Mouse (Mus musculus): ENCODE data around the gene Plcl1.

Plcl1 gene

GRCm38 (mm10) chr1:55606405-55606804, 200.7 kb downstream of the Plcl1 start:
- peak; percentile 20 for DNase-seq (ENCODE audit: low read depth, low spot score)

- DNase-seq (ENCODE audit: low read depth, low spot score), result no peak
These were observed 207.1 kb downstream of the Plcl1 start for GRCm38 (mm10) chr1:55612759-55613328.

GRCm38 (mm10) chr1:55617857-55618256, 212.1 kb downstream of the Plcl1 start:
- DNase-seq (ENCODE audit: low read depth, low spot score), result no peak

GRCm38 (mm10) chr1:55618617-55619286, 213.0 kb downstream of the Plcl1 start:
- DNase-seq (ENCODE audit: low read depth, low spot score), result peak; percentile 68

DNA sequence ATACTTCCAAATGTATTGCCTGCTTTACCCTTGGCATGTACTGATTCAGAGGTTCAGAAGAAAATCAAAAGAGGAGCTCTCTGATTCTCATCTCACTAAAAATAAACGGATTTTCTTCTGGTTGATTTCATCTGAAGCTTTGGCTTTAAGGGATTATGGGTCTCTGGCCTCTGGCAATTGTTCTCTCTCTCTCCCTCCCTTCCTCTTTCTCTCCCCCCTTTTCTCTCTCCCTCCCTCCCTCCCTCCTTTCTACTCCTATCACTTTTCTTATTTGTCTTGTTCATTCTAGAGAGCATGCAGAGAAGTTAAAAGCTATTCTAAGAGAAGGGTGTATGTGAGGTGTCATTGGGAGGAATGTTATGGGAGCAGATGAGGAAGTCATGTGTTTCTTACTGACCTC, 225.8 kb downstream of the Plcl1 start:
- DNase-seq (ENCODE audit: low read depth, low spot score), result no peak

GRCm38 (mm10) chr1:55632024-55632423, 226.3 kb downstream of the Plcl1 start:
- DNase-seq (ENCODE audit: low read depth, low spot score), result no peak

DNA sequence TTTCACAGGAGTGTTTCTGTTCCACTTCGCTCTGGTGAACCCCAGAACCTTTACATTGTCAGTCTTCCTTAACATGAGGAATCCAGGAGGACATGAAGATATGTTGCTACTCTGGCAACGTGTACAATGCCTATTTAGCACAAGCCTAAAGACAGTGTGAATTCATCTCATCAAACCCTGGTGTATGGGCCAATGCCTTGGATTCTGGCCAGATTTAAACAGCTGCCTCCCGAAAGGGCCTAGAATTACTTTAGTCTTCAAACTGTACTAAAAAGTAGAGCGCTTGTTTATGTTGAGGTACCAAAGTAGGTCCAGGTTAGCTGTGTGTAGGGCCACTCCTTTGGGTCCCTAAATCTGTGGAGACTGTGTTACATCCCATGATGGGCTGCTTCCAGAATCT, 227.6 kb downstream of the Plcl1 start:
- DNase-seq (ENCODE audit: low read depth, low spot score), result peak; percentile 35

DNA sequence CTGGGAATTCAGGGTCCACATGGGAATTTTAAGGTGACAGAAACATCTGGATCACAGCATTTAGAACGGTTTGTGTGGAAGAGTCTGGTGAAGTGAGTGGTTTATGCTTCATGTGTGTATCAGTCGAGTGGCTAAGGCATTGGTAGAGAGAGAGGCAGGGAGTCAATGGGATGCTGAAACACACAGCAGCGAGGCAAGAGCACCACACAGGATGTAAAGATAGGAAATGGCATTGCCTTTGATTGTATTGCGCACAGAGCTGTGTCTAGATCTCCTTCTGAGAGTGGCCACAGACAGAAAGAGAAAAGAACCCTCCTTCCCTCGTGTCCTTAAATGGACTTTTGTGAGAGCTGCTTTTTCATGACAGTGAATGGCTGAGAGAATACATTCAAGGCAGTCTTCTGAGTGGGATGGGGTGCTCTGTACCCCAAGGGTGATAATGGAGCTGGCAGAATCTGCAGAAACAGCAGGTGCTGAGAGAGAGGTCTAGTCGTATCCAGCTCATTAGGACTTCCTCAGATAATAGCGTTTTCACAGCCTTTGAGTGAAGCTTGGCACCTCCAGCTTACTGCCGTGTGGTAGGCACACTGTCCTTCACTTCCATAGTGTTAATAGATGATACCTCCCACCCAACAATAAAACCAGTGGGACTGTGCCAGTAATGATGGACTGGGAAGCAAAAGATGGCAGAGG, 253.9 kb downstream of the Plcl1 start:
- peak; percentile 18 for DNase-seq (ENCODE audit: low read depth, low spot score)

GRCm38 (mm10) chr1:55661381-55661780, 255.7 kb downstream of the Plcl1 start:
- DNase-seq (ENCODE audit: low read depth, low spot score), result no peak

DNA sequence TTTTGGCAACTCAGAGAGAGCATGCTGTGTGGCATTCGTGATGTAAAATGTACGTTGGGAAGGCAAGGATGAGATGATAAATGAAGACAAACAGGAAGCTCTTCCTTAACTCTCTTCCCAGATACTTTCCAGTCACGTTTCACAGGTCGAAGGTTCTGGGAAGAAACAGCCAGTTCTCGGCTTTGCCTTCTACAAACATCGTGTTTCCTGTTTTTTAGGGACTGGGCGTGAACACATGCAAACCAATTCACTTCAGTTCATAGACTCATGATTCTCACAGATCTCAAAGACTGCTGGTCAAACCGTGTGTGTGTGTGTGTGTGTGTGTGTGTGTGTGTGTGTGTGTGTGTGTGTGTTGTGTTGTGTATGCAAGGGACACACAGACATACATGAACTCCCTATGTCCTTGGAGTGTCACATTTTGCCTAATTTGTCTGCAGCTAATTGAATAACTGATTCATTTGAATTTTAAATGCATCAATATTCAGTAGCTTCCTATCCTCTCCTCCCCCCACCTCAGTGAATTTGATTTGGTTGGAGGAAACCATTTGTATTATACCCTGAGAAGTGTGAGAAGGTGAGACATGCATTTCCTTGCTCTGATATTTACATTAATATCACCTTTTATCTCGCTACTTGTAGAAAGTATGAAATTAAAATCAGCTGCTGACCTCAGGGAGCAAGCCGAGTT, 259.6 kb downstream of the Plcl1 start:
- no peak for DNase-seq (ENCODE audit: low read depth, low spot score)

DNA sequence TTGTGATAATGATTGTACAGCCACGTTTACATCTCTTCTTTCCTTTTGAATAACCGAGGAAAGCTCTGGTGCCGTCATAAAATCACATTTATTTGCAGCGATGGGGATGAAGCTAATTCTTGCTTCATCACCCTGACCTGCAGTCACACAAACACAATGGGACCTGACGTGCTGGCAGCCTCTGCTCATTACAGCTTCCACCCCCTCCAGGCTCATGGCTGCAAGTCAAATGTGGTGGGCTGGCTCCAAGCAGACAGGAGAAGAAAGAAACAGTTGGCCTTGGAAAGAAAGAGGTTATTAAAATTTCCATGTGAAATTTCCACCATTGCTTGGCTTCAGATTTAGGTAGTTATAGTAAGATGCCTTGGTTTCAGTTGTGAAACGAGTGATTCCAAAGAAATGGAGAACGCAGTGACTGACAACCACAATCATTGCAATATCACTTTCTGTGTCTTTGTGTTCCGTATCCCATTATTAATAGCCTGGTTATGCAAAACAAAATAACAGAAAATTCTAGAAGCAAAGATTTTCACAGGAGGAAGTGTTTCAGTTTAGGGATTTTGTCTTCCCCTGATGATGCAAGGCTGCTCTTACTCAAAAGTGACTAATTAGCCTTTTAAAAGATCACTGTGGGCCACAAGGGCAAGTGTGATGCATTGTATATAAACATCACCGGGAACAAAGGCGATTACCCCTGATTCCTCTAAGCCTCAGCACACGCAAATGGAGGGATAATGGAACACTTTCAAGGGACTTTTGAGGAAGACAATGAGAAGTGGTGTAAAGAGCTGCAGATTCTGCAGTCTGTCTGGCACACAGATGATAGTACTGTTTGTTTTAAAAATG, 260.3 kb downstream of the Plcl1 start:
- peak; percentile 76 for DNase-seq (ENCODE audit: low read depth, low spot score)

DNA sequence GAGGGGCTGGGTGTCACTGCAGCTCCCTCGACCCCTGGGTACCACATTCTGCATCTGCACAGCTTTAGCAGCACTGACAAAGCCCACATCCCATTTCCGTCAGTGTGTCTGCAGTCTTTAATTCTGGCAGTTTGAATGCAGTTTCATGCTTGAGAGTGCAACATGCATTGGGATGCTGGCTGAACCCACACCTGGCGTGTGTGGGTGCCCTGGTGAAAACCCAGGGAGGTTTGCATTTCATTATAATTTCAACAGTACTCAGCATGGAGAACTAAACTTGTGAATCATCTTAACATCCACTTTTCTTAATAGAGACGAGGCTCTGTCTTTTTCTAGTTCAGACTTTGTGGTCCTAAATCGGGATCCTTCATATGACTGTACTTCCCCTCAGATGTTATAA, 261.1 kb downstream of the Plcl1 start:
- DNase-seq (ENCODE audit: low read depth, low spot score), result peak; percentile 54

- DNase-seq (ENCODE audit: low read depth, low spot score), result peak; percentile 20
These were observed 263.0 kb downstream of the Plcl1 start for GRCm38 (mm10) chr1:55668622-55669237.

DNA sequence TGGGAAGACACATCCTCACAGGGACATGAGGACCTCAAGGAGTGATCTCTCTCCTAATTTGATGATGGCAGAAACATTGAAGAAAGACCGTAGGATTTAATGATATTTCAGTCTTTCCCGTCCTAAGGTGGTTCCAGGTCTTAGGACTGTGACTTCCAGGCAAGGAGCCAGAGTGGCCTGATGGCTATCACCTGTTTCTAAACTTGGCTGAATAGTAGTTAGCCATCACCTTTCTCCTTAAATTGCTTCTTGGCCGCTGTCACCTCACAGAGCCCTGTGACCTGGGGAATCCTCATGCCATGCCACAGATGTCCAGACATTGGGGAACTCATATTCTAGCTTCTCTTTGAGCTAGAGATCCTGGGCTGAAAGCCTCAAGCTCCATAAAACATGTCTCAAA, 277.0 kb downstream of the Plcl1 start:
- no peak for DNase-seq (ENCODE audit: low read depth, low spot score)

DNA sequence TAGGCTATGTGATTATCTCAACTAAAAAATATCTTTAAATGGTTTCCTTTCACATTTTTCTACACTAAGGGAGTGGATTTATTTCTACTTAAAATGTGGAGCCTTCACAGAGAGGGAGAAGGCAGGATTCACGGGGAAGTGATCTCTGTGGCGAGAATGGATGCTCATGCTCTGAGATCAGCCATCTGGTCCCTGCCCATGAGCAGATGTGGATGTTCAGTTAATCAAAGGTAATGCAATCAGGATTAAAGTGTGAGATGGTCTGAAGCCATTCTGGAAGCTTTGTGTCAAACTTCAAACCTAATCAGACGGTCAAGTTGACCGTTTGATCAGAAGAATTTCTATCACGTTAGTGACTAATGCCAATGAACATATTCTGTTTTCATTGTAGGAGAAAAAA, 280.5 kb downstream of the Plcl1 start:
- no peak for DNase-seq (ENCODE audit: low read depth, low spot score)

- peak; percentile 26 for DNase-seq (ENCODE audit: low read depth, low spot score)
These were observed 288.0 kb downstream of the Plcl1 start for GRCm38 (mm10) chr1:55693636-55694220.

DNA sequence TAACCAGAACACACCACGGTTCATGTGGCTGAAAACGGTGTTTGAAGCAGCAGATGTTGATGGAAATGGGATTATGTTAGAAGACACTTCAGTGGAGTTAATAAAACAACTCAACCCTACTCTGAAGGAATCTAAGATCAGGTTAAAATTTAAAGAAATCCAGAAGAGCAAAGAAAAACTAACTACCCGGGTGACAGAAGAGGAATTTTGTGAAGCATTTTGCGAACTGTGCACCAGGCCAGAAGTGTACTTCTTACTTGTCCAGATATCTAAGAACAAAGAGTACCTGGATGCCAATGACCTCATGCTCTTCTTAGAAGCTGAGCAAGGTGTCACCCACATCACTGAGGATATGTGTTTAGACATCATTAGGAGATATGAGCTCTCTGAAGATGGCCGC, 290.5 kb downstream of the Plcl1 start:
- no peak for DNase-seq (ENCODE audit: low read depth, low spot score)

- no peak for DNase-seq (ENCODE audit: low read depth, low spot score)
These were observed 293.8 kb downstream of the Plcl1 start for GRCm38 (mm10) chr1:55699393-55699970.

GRCm38 (mm10) chr1:55700016-55700415, 294.3 kb downstream of the Plcl1 start:
- DNase-seq (ENCODE audit: low read depth, low spot score), result no peak

- peak; percentile 28 for DNase-seq (ENCODE audit: low read depth, low spot score)
These were observed 295.0 kb downstream of the Plcl1 start for GRCm38 (mm10) chr1:55700726-55701125.

Measured in brain, adult 2 months (tissue).